Mouse (Mus musculus): Measurements from ENCODE around the gene Rraga.

Rraga gene

GRCm38 (mm10) chr4:86575283-86575983 lies at the start of gene Rraga:
TSS of gene Rraga (plus strand) at chr4:86575668.
- peak; percentile 97 for DNase-seq (ENCODE audit: low read depth, low spot score)

- no peak for DNase-seq (ENCODE audit: low read depth, low spot score)
These were observed 48.0 kb upstream of the Rraga start for GRCm38 (mm10) chr4:86527162-86528136.

DNA sequence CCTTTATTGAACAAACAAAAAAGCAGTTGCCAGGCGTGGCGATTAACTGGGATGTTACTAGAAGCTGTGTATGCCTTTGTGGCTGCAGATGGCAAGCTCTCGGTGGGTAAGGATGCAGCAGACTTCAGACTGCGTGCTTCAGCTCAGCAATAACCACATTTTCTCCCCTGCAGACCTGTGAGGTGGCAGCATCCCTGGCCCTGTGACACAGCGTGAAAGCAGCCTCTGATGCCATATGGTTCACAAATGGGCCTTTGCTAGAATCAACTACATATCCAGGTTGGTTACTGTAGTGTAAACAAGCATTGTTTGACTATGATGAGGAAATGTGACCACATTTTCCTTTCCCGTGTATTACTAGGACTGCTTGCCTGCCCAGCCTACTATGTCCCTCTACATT lies 46.3 kb upstream of the Rraga start:
- no peak for DNase-seq (ENCODE audit: low read depth, low spot score)

- no peak for DNase-seq (ENCODE audit: low read depth, low spot score)
These were observed 41.9 kb upstream of the Rraga start for GRCm38 (mm10) chr4:86533406-86534090.

DNA sequence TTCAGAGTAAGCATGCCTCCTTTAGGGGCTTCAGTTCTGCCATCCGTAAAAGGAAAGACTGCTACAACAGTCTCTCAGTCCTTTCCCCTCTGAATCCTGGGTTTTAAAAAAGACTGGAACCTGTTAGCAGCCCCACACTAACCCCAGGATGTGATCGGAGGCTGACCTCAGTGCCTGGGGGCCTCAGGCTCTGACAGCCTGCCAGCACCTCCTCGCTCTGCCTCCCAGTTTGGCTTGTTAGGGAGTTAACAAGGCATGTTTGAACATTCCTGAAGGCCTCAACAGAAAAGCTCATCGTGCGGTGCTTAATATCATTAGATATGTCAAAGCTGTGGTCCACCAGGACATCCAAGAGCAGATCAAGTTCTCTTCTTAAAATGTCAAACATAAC lies 41.4 kb upstream of the Rraga start:
- DNase-seq (ENCODE audit: low read depth, low spot score) = no peak

- DNase-seq (ENCODE audit: low read depth, low spot score) = peak; percentile 65
These were observed 37.5 kb upstream of the Rraga start for GRCm38 (mm10) chr4:86537972-86538371.

GRCm38 (mm10) chr4:86538936-86539335 lies 36.5 kb upstream of the Rraga start:
- no peak for DNase-seq (ENCODE audit: low read depth, low spot score)

DNA sequence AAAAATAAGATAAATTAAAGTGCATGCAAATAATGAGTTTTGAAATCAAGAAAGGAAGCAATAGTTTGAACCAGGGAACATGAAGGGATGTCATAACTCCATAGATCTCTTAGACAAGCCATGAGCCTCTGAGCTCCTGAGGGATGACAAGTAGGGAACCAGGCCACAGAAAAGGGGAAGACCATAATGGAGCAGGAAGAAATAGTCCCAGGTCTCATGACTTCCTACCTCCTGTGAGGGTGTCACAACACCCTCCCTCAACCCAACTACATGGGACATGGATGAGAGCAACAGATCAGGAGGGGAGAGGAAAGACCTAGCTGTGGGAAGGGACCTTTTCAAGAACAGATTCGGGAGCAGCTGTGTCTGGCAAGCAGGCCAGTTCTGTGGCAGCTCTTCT lies 33.9 kb upstream of the Rraga start:
- DNase-seq (ENCODE audit: low read depth, low spot score) = no peak

DNA sequence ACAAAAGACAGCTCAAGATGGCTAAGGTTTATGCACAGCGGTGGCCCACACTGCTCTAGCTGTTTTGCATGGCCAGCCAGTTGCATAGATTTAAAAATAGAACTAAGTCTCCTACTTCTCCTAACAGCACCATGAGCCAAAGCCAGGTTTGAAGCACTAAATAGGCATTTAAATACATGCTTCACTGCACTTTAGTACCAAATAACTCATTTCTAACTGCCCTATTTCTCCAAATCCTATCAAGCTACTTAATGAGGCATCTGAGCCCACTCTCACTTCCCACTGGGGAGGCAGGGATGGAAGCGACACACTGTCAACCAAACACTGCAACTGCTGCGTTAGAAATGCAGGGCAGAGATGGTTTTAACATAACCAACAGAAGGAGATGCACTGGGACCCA lies 31.5 kb upstream of the Rraga start:
- peak; percentile 42 for DNase-seq (ENCODE audit: low read depth, low spot score)

GRCm38 (mm10) chr4:86545615-86546014 lies 29.9 kb upstream of the Rraga start:
- DNase-seq (ENCODE audit: low read depth, low spot score) = peak; percentile 47

GRCm38 (mm10) chr4:86548332-86548731 lies 27.1 kb upstream of the Rraga start:
- DNase-seq (ENCODE audit: low read depth, low spot score) = no peak

DNA sequence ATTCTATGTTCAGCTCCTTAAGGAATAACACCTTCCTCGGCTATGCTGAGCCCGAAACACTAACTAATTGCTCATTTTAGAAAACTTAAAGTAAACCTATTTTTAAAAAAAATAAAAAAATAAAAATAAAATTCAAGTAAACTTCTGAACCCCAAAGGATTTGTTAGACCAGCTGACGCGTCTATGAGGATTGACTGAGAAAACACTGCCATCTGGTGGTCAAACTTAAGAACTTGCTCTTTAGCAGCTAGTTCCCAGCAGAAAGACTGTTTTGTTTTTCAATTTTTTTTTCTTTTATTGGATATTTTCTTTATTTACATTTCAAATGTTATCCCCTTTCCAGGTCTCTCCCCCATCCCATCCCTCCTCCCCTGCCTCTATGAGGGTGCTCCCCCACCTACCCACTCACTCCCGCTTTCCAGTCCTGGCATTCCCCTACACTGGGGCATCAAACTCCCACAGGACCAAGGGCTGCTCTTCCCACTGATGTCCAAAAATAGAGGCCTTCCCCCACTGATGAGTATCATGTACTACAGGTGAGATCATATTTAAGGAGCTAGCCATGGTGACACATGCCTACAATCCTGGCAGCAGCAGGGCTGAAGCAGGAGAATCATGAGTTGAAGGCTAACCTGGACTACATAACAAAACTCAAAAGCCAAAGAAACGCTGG lies 20.3 kb upstream of the Rraga start:
- DNase-seq (ENCODE audit: low read depth, low spot score) = peak; percentile 58

DNA sequence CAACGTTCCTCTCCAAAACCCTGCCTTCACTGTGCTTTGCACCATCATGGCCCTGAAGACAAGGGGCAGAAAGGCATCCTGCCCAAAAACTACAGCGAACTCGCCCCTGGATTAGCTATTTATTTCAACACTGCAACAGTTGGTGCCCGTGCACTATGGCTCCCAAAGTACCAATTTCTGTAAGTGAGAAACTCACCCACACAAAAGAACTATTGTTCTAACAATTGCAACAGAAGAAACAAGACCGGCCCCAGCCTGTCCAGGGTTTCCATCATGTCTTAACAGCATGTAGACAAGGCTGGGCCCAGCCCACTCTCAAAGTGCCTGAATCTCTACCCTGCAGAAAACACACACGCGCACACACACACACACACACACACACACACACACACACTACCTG lies 18.1 kb upstream of the Rraga start:
- no peak for DNase-seq (ENCODE audit: low read depth, low spot score)

- no peak for DNase-seq (ENCODE audit: low read depth, low spot score)
These were observed 17.2 kb upstream of the Rraga start, which contains the start of gene Saxo1 for GRCm38 (mm10) chr4:86558228-86558627. TSS of gene Saxo1 (minus strand) at chr4:86558328.

- no peak for DNase-seq (ENCODE audit: low read depth, low spot score)
These were observed 16.5 kb upstream of the Rraga start for GRCm38 (mm10) chr4:86559006-86559405.

- no peak for DNase-seq (ENCODE audit: low read depth, low spot score)
These were observed 14.4 kb upstream of the Rraga start for GRCm38 (mm10) chr4:86561061-86561460.

DNA sequence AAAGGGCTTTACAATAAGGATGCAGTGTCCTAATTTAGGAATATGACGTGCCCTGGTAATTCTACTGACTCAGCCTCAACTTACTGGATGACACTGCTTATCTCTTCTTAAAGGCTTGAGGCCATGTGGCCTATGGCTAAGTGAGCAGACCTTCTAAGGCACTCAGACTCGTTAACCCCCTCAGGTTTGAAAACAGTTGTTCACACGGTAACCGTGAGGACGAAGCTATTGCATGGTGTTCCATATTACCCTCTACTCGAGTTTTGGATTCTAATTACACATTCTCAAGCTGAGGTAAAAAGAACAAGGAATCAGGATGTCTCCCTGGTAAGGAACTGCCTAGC lies 557 bp upstream of the Rraga start:
- DNase-seq (ENCODE audit: low read depth, low spot score) = no peak

DNA sequence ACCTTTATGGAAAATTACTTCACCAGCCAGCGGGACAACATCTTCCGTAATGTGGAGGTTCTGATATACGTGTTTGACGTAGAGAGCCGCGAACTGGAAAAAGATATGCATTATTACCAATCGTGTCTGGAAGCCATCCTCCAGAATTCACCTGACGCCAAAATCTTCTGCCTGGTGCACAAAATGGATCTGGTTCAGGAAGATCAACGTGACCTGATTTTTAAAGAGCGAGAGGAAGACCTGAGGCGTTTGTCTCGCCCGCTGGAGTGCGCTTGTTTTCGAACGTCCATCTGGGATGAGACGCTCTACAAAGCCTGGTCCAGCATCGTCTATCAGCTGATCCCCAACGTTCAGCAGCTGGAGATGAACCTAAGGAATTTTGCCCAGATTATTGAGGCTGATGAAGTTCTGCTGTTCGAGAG lies 663 bp downstream of the Rraga start:
- peak; percentile 69 for DNase-seq (ENCODE audit: low read depth, low spot score)

DNA sequence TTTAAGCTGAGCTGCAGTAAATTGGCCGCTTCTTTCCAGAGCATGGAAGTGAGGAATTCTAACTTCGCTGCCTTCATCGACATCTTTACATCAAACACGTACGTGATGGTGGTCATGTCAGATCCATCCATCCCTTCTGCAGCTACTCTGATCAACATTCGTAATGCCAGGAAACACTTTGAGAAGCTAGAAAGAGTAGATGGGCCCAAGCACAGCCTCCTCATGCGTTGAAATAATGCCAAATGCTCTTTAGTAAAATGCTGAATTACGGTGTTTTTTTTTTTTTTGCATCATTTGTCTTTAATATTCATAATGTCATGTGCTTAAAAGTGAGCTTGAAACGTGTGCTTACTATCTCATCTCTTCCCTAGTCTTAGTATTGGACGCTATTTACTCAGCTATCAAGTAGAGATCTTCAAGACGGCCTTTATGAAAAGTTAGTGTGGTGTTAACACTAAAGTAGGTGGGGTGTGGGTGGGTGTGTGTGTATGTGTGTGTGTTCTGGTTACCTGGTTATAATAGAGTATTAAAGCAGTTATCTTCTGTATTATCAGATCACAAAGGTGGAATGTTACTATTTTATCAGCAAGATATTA lies 1.3 kb downstream of the Rraga start:
- DNase-seq (ENCODE audit: low read depth, low spot score) = no peak

DNA sequence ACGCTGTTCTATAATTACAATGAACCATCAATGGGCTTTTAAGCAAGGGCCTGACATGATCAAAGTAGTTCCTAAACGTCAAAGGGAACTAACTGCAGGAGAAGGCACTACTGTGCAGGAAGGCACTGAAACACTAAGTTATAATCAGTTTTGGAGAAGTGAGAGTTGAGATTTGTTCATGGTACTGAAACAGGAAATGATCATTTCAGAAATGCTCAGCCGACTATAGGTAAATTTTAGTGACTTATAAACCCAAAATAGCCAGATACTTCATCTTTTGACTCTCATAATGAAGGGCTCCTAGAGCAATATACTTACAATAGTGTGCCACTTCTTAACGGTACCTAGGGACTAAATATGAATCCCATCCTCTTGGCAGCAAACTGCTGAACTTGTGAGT lies 4.6 kb downstream of the Rraga start:
- peak; percentile 82 for DNase-seq (ENCODE audit: low read depth, low spot score)

- no peak for DNase-seq (ENCODE audit: low read depth, low spot score)
These were observed 5.1 kb downstream of the Rraga start for GRCm38 (mm10) chr4:86580591-86580990.
